Mouse (Mus musculus) heart, embryonic 13.5 days (tissue): ENCODE measurements at regions not wholly inside any gene's neighbourhood (a gene's known extent, or its start where the extent isn't known, plus 50 kb on each side); places are given as distances from the start of the nearest gene placed in this dataset.

Experiments used
- ATAC-seq: fragments of 200-750 bp; cut with Nextera tagmentation; 2 replicates; pipeline ENCODE4 v1.8.0; 2017; ENCODE audit warnings: moderate TSS enrichment; ENCODE audit not compliant: insufficient number of reproducible peaks, low FRiP score, low TSS enrichment; ENCODE audit errors: extremely low read depth
- H3K27ac ChIP-seq: fragments of 300-500 bp; sonication (generic); replicated peaks from 2 replicates; pipeline ENCODE4 v1.5.1; 2015; ENCODE audit warnings: moderate library complexity, mild to moderate bottlenecking, inconsistent platforms
- H3K27me3 ChIP-seq: fragments of 300-500 bp; sonication (generic); replicated peaks from 2 replicates; pipeline ENCODE4 v1.6.1; 2015; ENCODE audit warnings: mild to moderate bottlenecking, inconsistent platforms
- H3K36me3 ChIP-seq: fragments of 300-500 bp; sonication (generic); 2 replicates; pipeline ENCODE4 v1.6.1; 2015; ENCODE audit warnings: mild to moderate bottlenecking, inconsistent platforms
- H3K4me1 ChIP-seq: fragments of 300-500 bp; sonication (generic); 2 replicates; pipeline ENCODE4 v1.6.1; 2015; ENCODE audit warnings: inconsistent platforms
- H3K4me2 ChIP-seq: fragments of 300-500 bp; sonication (generic); 2 replicates; pipeline ENCODE4 v1.6.1; 2015; ENCODE audit warnings: inconsistent platforms, mild to moderate bottlenecking, moderate library complexity
- H3K4me3 ChIP-seq: fragments of 300-500 bp; sonication (generic); 2 replicates; pipeline ENCODE4 v1.5.1; 2015; ENCODE audit warnings: moderate library complexity, mild to moderate bottlenecking, inconsistent platforms
- H3K9ac ChIP-seq: fragments of 300-500 bp; sonication (generic); 2 replicates; pipeline ENCODE4 v1.6.1; 2015; ENCODE audit warnings: inconsistent platforms, mild to moderate bottlenecking, moderate library complexity
- H3K9me3 ChIP-seq: fragments of 300-500 bp; sonication (generic); 2 replicates; pipeline ENCODE4 v1.6.1; 2016; ENCODE audit warnings: inconsistent platforms
- WGBS: fragments of 180-500 bp; shearing (Covaris S2); methylation state at CpG from one replicate; pipeline ENCODE4 v1.1.7; 2015; ENCODE audit warnings: mixed read lengths; 5-methylcytosine and 5-hydroxymethylcytosine counted together

- ATAC-seq, result no peak
- peaks cover 4% of the 10 kb centered on the region; the same call in 1 of the 2 replicates for H3K4me1 ChIP-seq
- WGBS, result 23% methylated on average over 11 of the region's 11 CpGs
- no peaks in the 10 kb centered on the region for H3K36me3 ChIP-seq
- H3K4me2 ChIP-seq, result peak overlapping the region; percentile 63
- H3K27ac ChIP-seq, result no peak overlapping the region
- H3K9me3 ChIP-seq, result no peaks in the 10 kb centered on the region
- no peaks in the 10 kb centered on the region for H3K27me3 ChIP-seq
- H3K9ac ChIP-seq, result no peak overlapping the region; the same call in 1 of the 2 replicates
- peak overlapping the region; percentile 47 for H3K4me3 ChIP-seq
Observed at GRCm38 (mm10) chr11:25157135-25157860, 1053.3 kb downstream of the 5730522E02Rik start.

DNA sequence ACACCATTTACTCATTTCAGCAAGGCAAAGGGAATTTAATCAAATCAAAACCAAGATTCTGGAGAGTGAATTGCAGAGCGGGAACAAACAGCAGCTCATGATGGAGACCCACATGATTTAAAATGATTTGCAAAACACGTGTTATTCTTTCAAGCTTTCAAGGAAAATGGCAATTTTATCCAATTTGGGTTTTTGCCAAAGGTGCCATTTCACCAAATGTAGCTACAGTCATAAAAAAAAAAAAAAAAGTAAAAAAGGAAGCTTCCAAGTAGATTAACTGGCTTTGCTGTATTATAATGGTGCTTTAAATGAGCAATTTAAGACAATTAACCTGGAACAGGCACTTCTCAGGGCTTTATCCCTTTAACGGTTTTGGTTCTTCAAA lies 1052.7 kb downstream of the 5730522E02Rik start:
- ATAC-seq, result no peak
- H3K27ac ChIP-seq, result no peak overlapping the region

DNA sequence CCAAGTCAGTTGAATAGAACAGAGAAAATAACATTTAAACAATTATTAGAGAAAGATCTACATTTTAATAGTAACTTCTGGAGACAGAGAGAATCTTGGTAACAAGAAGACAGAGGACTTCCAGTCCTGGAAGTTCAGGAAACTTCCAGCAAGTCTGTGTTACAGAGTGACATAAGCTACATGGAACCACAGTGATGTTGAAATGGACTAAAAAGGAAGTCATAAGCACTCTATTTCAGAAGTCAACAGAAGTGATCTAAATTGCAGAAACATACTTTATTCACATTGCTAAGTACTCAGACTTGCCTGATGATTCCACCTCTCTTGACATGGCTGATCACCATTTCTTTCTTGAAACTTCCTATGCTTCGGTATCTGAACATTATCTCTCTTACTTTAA lies 1051.7 kb downstream of the 5730522E02Rik start:
- ATAC-seq, result no peak
- H3K27me3 ChIP-seq, result no peaks in the 10 kb centered on the region
- 86% methylated on average over 1 of the region's 1 CpGs for WGBS

More for the DNA sequence above, 1052.7 kb downstream of the 5730522E02Rik start:
- no peaks in the 10 kb centered on the region for H3K27me3 ChIP-seq
- no peak overlapping the region for H3K4me3 ChIP-seq
- 70% methylated on average over 3 of the region's 3 CpGs for WGBS
- H3K9me3 ChIP-seq, result no peaks in the 10 kb centered on the region
- peaks cover 4% of the 10 kb centered on the region; the same call in 1 of the 2 replicates for H3K4me1 ChIP-seq
- H3K36me3 ChIP-seq, result no peaks in the 10 kb centered on the region
- H3K4me2 ChIP-seq, result peak overlapping the region; percentile 63; the same call in 1 of the 2 replicates
- H3K9ac ChIP-seq, result no peak overlapping the region

DNA sequence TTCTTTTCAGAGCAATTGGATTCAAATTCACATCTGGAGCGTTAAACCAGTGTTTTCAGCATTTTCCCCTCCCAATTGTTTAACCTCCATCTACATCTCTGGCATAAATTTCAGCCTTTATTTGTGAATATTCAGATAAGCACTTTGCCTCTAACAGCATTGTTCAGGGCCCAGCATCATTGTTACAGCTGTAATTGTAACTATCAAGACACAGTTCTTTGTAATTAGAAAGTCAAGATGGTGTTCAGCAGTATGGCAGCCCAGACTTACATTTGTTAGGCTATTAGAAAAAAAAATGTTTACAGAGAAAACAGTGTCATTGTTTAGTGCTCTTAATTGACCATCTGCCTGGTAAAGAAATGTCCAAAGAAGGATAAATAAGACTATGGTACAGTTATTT lies 1042.6 kb downstream of the 5730522E02Rik start:
- H3K4me2 ChIP-seq, result no peak overlapping the region
- no peak overlapping the region for H3K9ac ChIP-seq
- H3K36me3 ChIP-seq, result no peaks in the 10 kb centered on the region
- H3K27me3 ChIP-seq, result no peaks in the 10 kb centered on the region
- no peak overlapping the region for H3K4me3 ChIP-seq
- 84% methylated on average over 1 of the region's 1 CpGs for WGBS
- H3K4me1 ChIP-seq, result 0 out of 2 replicates have a peak, but pooled peaks cover 2% of the 10 kb centered on the region
- H3K27ac ChIP-seq, result no peak overlapping the region
- no peaks in the 10 kb centered on the region for H3K9me3 ChIP-seq
- no peak for ATAC-seq

More for the DNA sequence above, 1051.7 kb downstream of the 5730522E02Rik start:
- Histone ChIP-seq H3K27ac (no peak overlapping the region), H3K4me1 (peaks cover 4% of the 10 kb centered on the region; the same call in 1 of the 2 replicates), H3K36me3 (no peaks in the 10 kb centered on the region), H3K4me3 (no peak overlapping the region), H3K9ac (no peak overlapping the region), H3K4me2 (no peak overlapping the region), H3K9me3 (no peaks in the 10 kb centered on the region)

GRCm38 (mm10) chr11:25171048-25171447 lies 1039.5 kb downstream of the 5730522E02Rik start:
- Histone ChIP-seq H3K4me3 (no peak overlapping the region), H3K36me3 (no peaks in the 10 kb centered on the region), H3K4me1 (0 out of 2 replicates have a peak, but pooled peaks cover 2% of the 10 kb centered on the region), H3K4me2 (no peak overlapping the region), H3K27ac (no peak overlapping the region), H3K9me3 (no peaks in the 10 kb centered on the region), H3K9ac (no peak overlapping the region), H3K27me3 (no peaks in the 10 kb centered on the region)
- ATAC-seq, result no peak
- 76% methylated on average over 1 of the region's 1 CpGs for WGBS
